Mouse (Mus musculus): ENCODE results near the gene Ciapin1. TPM values are rescaled to one million over a fixed set of nuclear protein-coding genes. Genes with fewer than 3 reads are reported as not detected.
A peak's percentile ranks its signal among the peaks of the same experiment; 100 is the strongest.
"Not testable (repeated sequence)": the region's sequence is repeated elsewhere in the genome, so short reads cannot be mapped to it uniquely, and the experiment has no call there.

Gene Ciapin1
- polyA plus RNA-seq, 1 experiment = 115 TPM

GRCm38 (mm10) chr8:94850049-94850448 lies 11.9 kb upstream of the Ciapin1 start:
- H3K4me3 ChIP-seq (ENCODE audit: insufficient read depth, poor library complexity, severe bottlenecking) = no peak overlapping the region
- H3K79me3 ChIP-seq (ENCODE audit: low read depth) = no peaks in the 10 kb centered on the region
- H3ac ChIP-seq (ENCODE audit: control insufficient read depth, insufficient read length, low read depth) = no peak overlapping the region
- H3K27me3 ChIP-seq (ENCODE audit: control insufficient read depth, insufficient read depth, insufficient read length) = no peaks in the 10 kb centered on the region
- H3K79me2 ChIP-seq (ENCODE audit: control insufficient read depth, insufficient read depth) = no peaks in the 10 kb centered on the region
- peaks cover 11% of the 10 kb centered on the region for H3K36me3 ChIP-seq (ENCODE audit: control insufficient read depth, insufficient read depth)
- TF ChIP-seq USF1 (IDR thresholded peaks at IDR 0.05; ENCODE audit: low read depth) (no peak), MYOG (IDR thresholded peaks at IDR 0.05; ENCODE audit: control insufficient read depth, extremely low read depth, insufficient read length) (no peak), MYOD1 (IDR thresholded peaks at IDR 0.05; ENCODE audit: control insufficient read depth, insufficient read length, low read depth) (no peak), MAX (IDR thresholded peaks at IDR 0.05) (no peak), CEBPB (IDR thresholded peaks at IDR 0.05; ENCODE audit: low read depth) (no peak), FOSL1 (IDR thresholded peaks at IDR 0.05; ENCODE audit: insufficient read depth, low read length, poor library complexity, severe bottlenecking) (no peak), CTCF (IDR thresholded peaks at IDR 0.05; ENCODE audit: control insufficient read depth, insufficient read depth, insufficient read length) (no peak)

GRCm38 (mm10) chr8:94841183-94841582 lies 3.0 kb upstream of the Ciapin1 start:
- Histone ChIP-seq H3K79me2 (ENCODE audit: control insufficient read depth, insufficient read depth) (peaks cover 22% of the 10 kb centered on the region), H3ac (ENCODE audit: control insufficient read depth, insufficient read length, low read depth) (no peak overlapping the region), H3K27me3 (ENCODE audit: control insufficient read depth, insufficient read depth, insufficient read length) (no peaks in the 10 kb centered on the region), H3K4me3 (ENCODE audit: insufficient read depth, poor library complexity, severe bottlenecking) (no peak overlapping the region), H3K79me3 (ENCODE audit: low read depth) (peaks cover 17% of the 10 kb centered on the region), H3K36me3 (ENCODE audit: control insufficient read depth, insufficient read depth) (peaks cover 12% of the 10 kb centered on the region)
- TF ChIP-seq MYOD1 (IDR thresholded peaks at IDR 0.05; ENCODE audit: control insufficient read depth, insufficient read length, low read depth) (no peak), USF1 (IDR thresholded peaks at IDR 0.05; ENCODE audit: low read depth) (no peak), CTCF (IDR thresholded peaks at IDR 0.05; ENCODE audit: control insufficient read depth, insufficient read depth, insufficient read length) (no peak), MAX (IDR thresholded peaks at IDR 0.05) (no peak), CEBPB (IDR thresholded peaks at IDR 0.05; ENCODE audit: low read depth) (no peak), FOSL1 (IDR thresholded peaks at IDR 0.05; ENCODE audit: insufficient read depth, low read length, poor library complexity, severe bottlenecking) (no peak), MYOG (IDR thresholded peaks at IDR 0.05; ENCODE audit: control insufficient read depth, extremely low read depth, insufficient read length) (no peak)

GRCm38 (mm10) chr8:94838600-94838999 lies 442 bp upstream of the Ciapin1 start:
- H3K4me3 ChIP-seq (ENCODE audit: insufficient read depth, poor library complexity, severe bottlenecking) = peak overlapping the region; percentile 84
- H3ac ChIP-seq (ENCODE audit: control insufficient read depth, insufficient read length, low read depth) = peak overlapping the region; percentile 87
- H3K36me3 ChIP-seq (ENCODE audit: control insufficient read depth, insufficient read depth) = no peaks in the 10 kb centered on the region
- peaks cover 30% of the 10 kb centered on the region for H3K79me3 ChIP-seq (ENCODE audit: low read depth)
- H3K27me3 ChIP-seq (ENCODE audit: control insufficient read depth, insufficient read depth, insufficient read length) = no peaks in the 10 kb centered on the region
- H3K79me2 ChIP-seq (ENCODE audit: control insufficient read depth, insufficient read depth) = peaks cover 48% of the 10 kb centered on the region
- peak; percentile 23 for TF ChIP-seq CEBPB (IDR thresholded peaks at IDR 0.05; ENCODE audit: low read depth)
- no peak for TF ChIP-seq CTCF (IDR thresholded peaks at IDR 0.05; ENCODE audit: control insufficient read depth, insufficient read depth, insufficient read length)

- peaks cover 16% of the 10 kb centered on the region for H3K36me3 ChIP-seq (ENCODE audit: control insufficient read depth, insufficient read depth)
- H3K4me3 ChIP-seq (ENCODE audit: insufficient read depth, poor library complexity, severe bottlenecking) = peak overlapping the region; percentile 84
- TF ChIP-seq CEBPB (IDR thresholded peaks at IDR 0.05; ENCODE audit: low read depth) = peak; percentile 45
- TF ChIP-seq FOSL1 (IDR thresholded peaks at IDR 0.05; ENCODE audit: insufficient read depth, low read length, poor library complexity, severe bottlenecking) = no peak
- H3K79me2 ChIP-seq (ENCODE audit: control insufficient read depth, insufficient read depth) = peaks cover 67% of the 10 kb centered on the region
- peaks cover 46% of the 10 kb centered on the region for H3K79me3 ChIP-seq (ENCODE audit: low read depth)
- no peaks in the 10 kb centered on the region for H3K27me3 ChIP-seq (ENCODE audit: control insufficient read depth, insufficient read depth, insufficient read length)
- H3ac ChIP-seq (ENCODE audit: control insufficient read depth, insufficient read length, low read depth) = peak overlapping the region; percentile 67
These were observed 1.5 kb downstream of the Ciapin1 start for GRCm38 (mm10) chr8:94836456-94837240.

GRCm38 (mm10) chr8:94835751-94836150 lies 2.4 kb downstream of the Ciapin1 start:
- not testable (repeated sequence) for H3K4me3 ChIP-seq (ENCODE audit: insufficient read depth, poor library complexity, severe bottlenecking); H3ac ChIP-seq (ENCODE audit: control insufficient read depth, insufficient read length, low read depth); H3K27me3 ChIP-seq (ENCODE audit: control insufficient read depth, insufficient read depth, insufficient read length)
- Histone ChIP-seq H3K79me3 (ENCODE audit: low read depth) (peaks cover 50% of the 10 kb centered on the region), H3K36me3 (ENCODE audit: control insufficient read depth, insufficient read depth) (peaks cover 21% of the 10 kb centered on the region), H3K79me2 (ENCODE audit: control insufficient read depth, insufficient read depth) (peaks cover 76% of the 10 kb centered on the region)

GRCm38 (mm10) chr8:94833901-94834405 lies 4.2 kb downstream of the Ciapin1 start:
- H3K27me3 ChIP-seq (ENCODE audit: control insufficient read depth, insufficient read depth, insufficient read length); H3ac ChIP-seq (ENCODE audit: control insufficient read depth, insufficient read length, low read depth); H3K4me3 ChIP-seq (ENCODE audit: insufficient read depth, poor library complexity, severe bottlenecking): not testable (repeated sequence)
- Histone ChIP-seq H3K79me3 (ENCODE audit: low read depth) (peaks cover 50% of the 10 kb centered on the region), H3K36me3 (ENCODE audit: control insufficient read depth, insufficient read depth) (peaks cover 32% of the 10 kb centered on the region), H3K79me2 (ENCODE audit: control insufficient read depth, insufficient read depth) (peaks cover 79% of the 10 kb centered on the region)
